In the genomic region with DNA sequence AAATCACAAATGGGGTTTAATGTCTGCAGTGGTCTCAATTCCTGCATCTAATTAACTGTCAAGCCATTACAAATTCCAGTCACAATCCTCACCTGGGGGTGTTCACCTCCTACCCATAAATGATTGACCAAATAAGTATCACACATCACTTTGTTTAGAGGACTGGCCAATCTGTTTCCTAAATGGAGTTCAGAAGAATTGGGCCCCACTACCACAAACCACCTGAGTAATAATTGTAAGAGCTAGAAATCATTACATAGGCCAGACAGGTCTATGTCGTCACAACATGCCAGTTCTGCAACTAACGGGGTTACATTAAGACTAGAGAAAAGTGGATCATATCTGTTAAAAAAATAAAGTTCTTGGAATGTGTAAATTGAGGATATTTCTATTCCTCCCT, we compare ENCODE assay signal across 13 mouse cellular contexts. TPM values are rescaled to one million over a fixed set of nuclear protein-coding genes. Genes with fewer than 3 reads are reported as not detected.
DNase-seq lines count a peak whose midpoint lies in the region; ATAC-seq and TF ChIP-seq lines count a peak whose summit lies in the region.
"Had no signal": no experiment of that assay in that cellular context is flagged by ENCODE, and none has a peak within 500 bp of the region (broad histone marks: within the 10 kb centered on the region; RNA-seq: fewer than 3 reads in every experiment).

No protein-coding gene starts in this region.

- TF ChIP-seq EP300 in lung, postnatal 0 days (IDR thresholded peaks at IDR 0.05), result no peak

- no peaks in the 10 kb centered on the region for H3K27me3 ChIP-seq in lung, postnatal 0 days (replicated peaks; ENCODE audit: insufficient read depth, low read length)
- no peaks in the 10 kb centered on the region for H3K27me3 ChIP-seq in intestine, embryonic 16.5 days (replicated peaks; ENCODE audit: control insufficient read depth, insufficient read depth, low read length)
- H3K27me3 ChIP-seq in liver, embryonic 12.5 days (replicated peaks), result no peaks in the 10 kb centered on the region
- H3K27me3 ChIP-seq: hindbrain, embryonic 13.5 days; limb, embryonic 13.5 days; midbrain, embryonic 15.5 days had no signal

- WGBS in lung, postnatal 0 days, result 65% methylated on average over 2 of the region's 2 CpGs
- WGBS in lung, adult 2 months, result 63% methylated on average over 2 of the region's 2 CpGs
- 56% methylated on average over 2 of the region's 2 CpGs for WGBS in intestine, embryonic 16.5 days
- 37% methylated on average over 2 of the region's 2 CpGs for WGBS in liver, embryonic 12.5 days (ENCODE audit: insufficient replicate concordance)

- no peaks in the 10 kb centered on the region for H3K36me3 ChIP-seq in lung, postnatal 0 days (ENCODE audit: insufficient read depth, low read length)
- H3K36me3 ChIP-seq in intestine, embryonic 16.5 days (ENCODE audit: control insufficient read depth, insufficient read depth, low read length), result no peaks in the 10 kb centered on the region
- no peaks in the 10 kb centered on the region for H3K36me3 ChIP-seq in liver, embryonic 12.5 days
- H3K36me3 ChIP-seq: hindbrain, embryonic 13.5 days; limb, embryonic 13.5 days; midbrain, embryonic 15.5 days had no signal

- intact Hi-C loops in left cerebral cortex, adult 2 months (cut with DNase I), result no loop called here

- H3K4me3 ChIP-seq in lung, postnatal 0 days (ENCODE audit: low read depth, low read length), result no peak overlapping the region
- no peak overlapping the region for H3K4me3 ChIP-seq in lung, adult 2 months (replicated peaks; ENCODE audit: extremely low read depth, low read depth, low read length)
- no peak overlapping the region; the same call in 1 of the 2 replicates for H3K4me3 ChIP-seq in intestine, embryonic 16.5 days (ENCODE audit: low read length)
- H3K4me3 ChIP-seq in liver, embryonic 12.5 days, result no peak overlapping the region
- H3K4me3 ChIP-seq in left cerebral cortex, adult 2 months, result no peak overlapping the region
- H3K4me3 ChIP-seq: hindbrain, embryonic 13.5 days; limb, embryonic 13.5 days; midbrain, embryonic 15.5 days had no signal

- H3K9me3 ChIP-seq in lung, postnatal 0 days (ENCODE audit: low read length), result no peaks in the 10 kb centered on the region
- no peaks in the 10 kb centered on the region for H3K9me3 ChIP-seq in intestine, embryonic 16.5 days (ENCODE audit: control insufficient read depth, low read length)
- no peaks in the 10 kb centered on the region for H3K9me3 ChIP-seq in liver, embryonic 12.5 days (replicated peaks)
- H3K9me3 ChIP-seq: hindbrain, embryonic 13.5 days; limb, embryonic 13.5 days; midbrain, embryonic 15.5 days had no signal

- no peak for DNase-seq in lung, postnatal 0 days (ENCODE audit: low spot score)
- DNase-seq in lung, adult 2 months, result no peak
- DNase-seq in adrenal gland, postnatal 4 days (ENCODE audit: low spot score in 2 of 2), result no peak
- no peak for DNase-seq in left cerebral cortex, adult 2 months (ENCODE audit: extremely low spot score in 1 of 2, low spot score in 2 of 2)
- no peak for DNase-seq in adrenal gland, adult 8-10 months
- DNase-seq: cerebellum, postnatal 10 days; gastrocnemius, postnatal 10 days; right cerebral cortex, postnatal 14 days had no signal

- ATAC-seq in lung, postnatal 0 days, result no peak
- ATAC-seq in intestine, embryonic 16.5 days, result peak; percentile 72
- no peak for ATAC-seq in liver, embryonic 12.5 days
- ATAC-seq: midbrain, embryonic 15.5 days had no signal

- no peak for TF ChIP-seq POLR2A in lung, adult 2 months (IDR thresholded peaks at IDR 0.05; ENCODE audit: borderline replicate concordance, extremely low read depth, low read depth, low read length)

- H3K4me2 ChIP-seq in lung, postnatal 0 days (replicated peaks; ENCODE audit: low read depth, low read length), result no peak overlapping the region
- peak overlapping the region; percentile 13 for H3K4me2 ChIP-seq in intestine, embryonic 16.5 days (ENCODE audit: low read depth, low read length)
- peak overlapping the region; percentile 25 for H3K4me2 ChIP-seq in liver, embryonic 12.5 days
- H3K4me2 ChIP-seq: hindbrain, embryonic 13.5 days; limb, embryonic 13.5 days; midbrain, embryonic 15.5 days had no signal

- H3K27ac ChIP-seq in lung, postnatal 0 days (ENCODE audit: low read length), result peak overlapping the region; percentile 22; the same call in 1 of the 2 replicates
- H3K27ac ChIP-seq in intestine, embryonic 16.5 days (ENCODE audit: low read length), result peak overlapping the region; percentile 50
- no peak overlapping the region for H3K27ac ChIP-seq in liver, embryonic 12.5 days
- no peak overlapping the region for H3K27ac ChIP-seq in left cerebral cortex, adult 2 months
- H3K27ac ChIP-seq: hindbrain, embryonic 13.5 days; limb, embryonic 13.5 days; midbrain, embryonic 15.5 days had no signal

- 0 out of 2 replicates have a peak, but pooled peaks cover 2% of the 10 kb centered on the region for H3K4me1 ChIP-seq in lung, postnatal 0 days (ENCODE audit: insufficient read depth, low read depth, low read length)
- peaks cover 5% of the 10 kb centered on the region for H3K4me1 ChIP-seq in lung, adult 2 months (ENCODE audit: control insufficient read depth, insufficient read depth, low read length)
- H3K4me1 ChIP-seq in intestine, embryonic 16.5 days (ENCODE audit: control insufficient read depth, insufficient read depth, low read length), result no peaks in the 10 kb centered on the region
- H3K4me1 ChIP-seq in liver, embryonic 12.5 days, result no peaks in the 10 kb centered on the region
- H3K4me1 ChIP-seq: hindbrain, embryonic 13.5 days; limb, embryonic 13.5 days; midbrain, embryonic 15.5 days had no signal

- TF ChIP-seq CTCF in lung, postnatal 0 days (IDR thresholded peaks at IDR 0.05), result no peak
- TF ChIP-seq CTCF in lung, adult 2 months (IDR thresholded peaks at IDR 0.05; ENCODE audit: insufficient read depth, low read length), result no peak
- no peak for TF ChIP-seq CTCF in left cerebral cortex, adult 2 months (IDR thresholded peaks at IDR 0.05)

- no peak overlapping the region for H3K9ac ChIP-seq in lung, postnatal 0 days (replicated peaks; ENCODE audit: low read depth)
- no peak overlapping the region for H3K9ac ChIP-seq in intestine, embryonic 16.5 days (ENCODE audit: low read depth, low read length)
- H3K9ac ChIP-seq in liver, embryonic 12.5 days, result no peak overlapping the region
- H3K9ac ChIP-seq: hindbrain, embryonic 13.5 days; limb, embryonic 13.5 days; midbrain, embryonic 15.5 days had no signal

RNA-seq across cellular contexts. Expression of a gene that starts 1.4 kb away (rescaled TPM):
- 54.2 and 66.7 TPM in 2 replicates for polyA plus RNA-seq in lung, postnatal 0 days (2015; fragmentation: Nextera tagmentation; extraction: Ambion mirVana)
- 53.0 and 55.6 TPM in 2 replicates for polyA plus RNA-seq in lung, adult 2 months (2012; rRNA removed)
- 19.8 and 20.7 TPM in 2 replicates for polyA plus RNA-seq in intestine, embryonic 16.5 days (2015; fragmentation: Nextera tagmentation; extraction: Ambion mirVana)
- polyA plus RNA-seq in liver, embryonic 12.5 days (2016; fragmentation: Nextera tagmentation; extraction: Ambion mirVana), result 17.4 TPM in 2 replicates
- total RNA-seq in adrenal gland, postnatal 4 days (2021), result 10 to 100 TPM; 77.3 to 90.7 TPM
- 1 to 10 TPM; 6.0 to 6.1 TPM for total RNA-seq in left cerebral cortex, adult 2 months (2021)
- total RNA-seq in adrenal gland, adult 8-10 months (2022), result 10 to 100 TPM; 29.4 to 56.4 (median 41.4) TPM

RNA-seq across cellular contexts. Expression of a gene that starts 58.0 kb away (rescaled TPM):
- 0.15 and 0.20 TPM in 2 replicates for polyA plus RNA-seq in lung, postnatal 0 days (2015; fragmentation: Nextera tagmentation; extraction: Ambion mirVana)
- polyA plus RNA-seq in lung, adult 2 months (2012; rRNA removed), result 0.35 and 0.84 TPM in 2 replicates
- 2.1 and 2.7 TPM in 2 replicates for polyA plus RNA-seq in intestine, embryonic 16.5 days (2015; fragmentation: Nextera tagmentation; extraction: Ambion mirVana)
- 3.3 and 3.8 TPM in 2 replicates for polyA plus RNA-seq in liver, embryonic 12.5 days (2016; fragmentation: Nextera tagmentation; extraction: Ambion mirVana)
- 1 to 10 TPM; 1.2 to 2.2 TPM for total RNA-seq in adrenal gland, postnatal 4 days (2021)
- 10 to 100 TPM; 83.0 to 88.9 TPM for total RNA-seq in left cerebral cortex, adult 2 months (2021)
- 1 to 10 TPM in 1 of 4 experiments, under 1 TPM in 3; 0.59 to 2.6 (median 0.85) TPM for total RNA-seq in adrenal gland, adult 8-10 months (2022)

Comparison
In these comparisons a context has a peak if more than half of its experiments do, and no peak if none do; other contexts are left out.
1. H3K27ac ChIP-seq: peak in lung, postnatal 0 days (single experiment) and intestine, embryonic 16.5 days (single experiment); none in liver, embryonic 12.5 days (single experiment) and left cerebral cortex, adult 2 months (single experiment).